12 mouse cellular contexts compared by ENCODE assay signal in the genomic region with DNA sequence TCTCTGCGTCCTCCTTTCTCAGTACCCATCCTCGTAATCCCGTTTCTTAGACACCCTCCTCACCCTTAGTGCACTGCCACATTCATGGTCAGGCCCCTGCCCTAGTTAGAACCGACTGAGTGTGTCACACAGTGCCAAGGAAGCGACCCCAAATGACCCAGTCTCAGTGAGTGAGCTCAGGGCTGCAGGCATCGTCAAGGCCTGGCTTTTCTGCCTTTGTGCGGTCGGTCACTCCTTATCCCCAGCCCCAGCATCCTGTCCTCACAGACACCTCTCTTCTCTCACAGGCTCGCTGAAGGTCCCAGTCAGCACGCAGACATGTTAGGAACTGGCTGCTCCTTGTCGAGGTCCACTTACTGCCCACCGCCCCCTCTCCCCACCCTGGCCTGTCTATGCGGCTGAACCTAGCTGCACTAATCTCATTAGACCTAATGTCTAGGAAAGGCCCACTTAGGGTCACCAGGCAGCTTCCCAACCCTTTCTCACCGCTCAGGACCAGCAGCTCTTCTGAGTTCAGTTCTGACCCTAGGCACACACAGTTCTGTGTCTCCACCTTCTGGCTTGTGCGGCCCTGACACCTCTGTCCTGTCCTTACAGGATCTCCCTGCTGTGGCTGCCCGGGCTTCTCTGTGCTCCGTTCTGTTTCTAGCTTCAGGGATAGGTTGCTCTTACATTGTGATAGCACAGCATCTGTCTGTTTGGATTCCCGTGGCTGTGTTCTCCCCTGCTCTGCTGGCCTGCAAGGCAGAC. TPM values are rescaled to one million over a fixed set of nuclear protein-coding genes. Genes with fewer than 3 reads are reported as not detected.
DNase-seq lines count a peak whose midpoint lies in the region; ATAC-seq lines count a peak whose summit lies in the region.
"Had no signal": no experiment of that assay in that cellular context is flagged by ENCODE, and none has a peak within 500 bp of the region (broad histone marks: within the 10 kb centered on the region; RNA-seq: fewer than 3 reads in every experiment).

No protein-coding gene starts in this region.

- H3K27me3 ChIP-seq in midbrain, embryonic 16.5 days (ENCODE audit: control insufficient read depth, insufficient read depth, low read depth, low read length), result no peaks in the 10 kb centered on the region
- no peaks in the 10 kb centered on the region for H3K27me3 ChIP-seq in midbrain, embryonic 14.5 days (ENCODE audit: control insufficient read depth, insufficient read depth, low read length)
- no peaks in the 10 kb centered on the region for H3K27me3 ChIP-seq in forebrain, embryonic 12.5 days
- H3K27me3 ChIP-seq: neural tube, embryonic 12.5 days had no signal

- H3K36me3 ChIP-seq in midbrain, embryonic 16.5 days (ENCODE audit: control insufficient read depth, insufficient read depth, low read length), result no peaks in the 10 kb centered on the region
- H3K36me3 ChIP-seq in midbrain, embryonic 14.5 days (ENCODE audit: control insufficient read depth, insufficient read depth, low read length), result no peaks in the 10 kb centered on the region
- no peaks in the 10 kb centered on the region for H3K36me3 ChIP-seq in forebrain, embryonic 12.5 days (replicated peaks)
- H3K36me3 ChIP-seq: heart, embryonic 10.5 days; neural tube, embryonic 12.5 days had no signal

- no peaks in the 10 kb centered on the region; the same call in 1 of the 2 replicates for H3K4me1 ChIP-seq in midbrain, embryonic 16.5 days (ENCODE audit: control insufficient read depth, insufficient read depth, low read length)
- H3K4me1 ChIP-seq in midbrain, embryonic 14.5 days (ENCODE audit: control insufficient read depth, insufficient read depth, low read length), result no peaks in the 10 kb centered on the region
- H3K4me1 ChIP-seq in forebrain, embryonic 12.5 days, result no peaks in the 10 kb centered on the region

- ATAC-seq in cerebellum, adult (ENCODE audit: insufficient number of reproducible peaks, low FRiP score, low TSS enrichment), result no peak
- ATAC-seq in midbrain, embryonic 16.5 days, result 0 out of 2 replicates have a peak, but pooled peaks have one; percentile 16
- ATAC-seq in midbrain, embryonic 14.5 days (ENCODE audit: low FRiP score, low TSS enrichment), result no peak
- no peak for ATAC-seq in forebrain, embryonic 12.5 days (ENCODE audit: low FRiP score)

- H3K4me3 ChIP-seq in midbrain, embryonic 16.5 days (ENCODE audit: low read depth, low read length), result no peak overlapping the region
- H3K4me3 ChIP-seq in midbrain, embryonic 14.5 days (replicated peaks; ENCODE audit: low read depth, low read length), result no peak overlapping the region
- no peak overlapping the region for H3K4me3 ChIP-seq in forebrain, embryonic 12.5 days (replicated peaks)
- H3K4me3 ChIP-seq: heart, embryonic 10.5 days; neural tube, embryonic 12.5 days had no signal

- H3K4me2 ChIP-seq in midbrain, embryonic 16.5 days (ENCODE audit: low read length), result no peak overlapping the region
- no peak overlapping the region for H3K4me2 ChIP-seq in midbrain, embryonic 14.5 days (ENCODE audit: low read length)
- H3K4me2 ChIP-seq in forebrain, embryonic 12.5 days, result no peak overlapping the region
- H3K4me2 ChIP-seq: hindbrain, embryonic 14.5 days; liver, embryonic 11.5 days; neural tube, embryonic 12.5 days had no signal

- no peak overlapping the region for H3K9ac ChIP-seq in midbrain, embryonic 16.5 days (ENCODE audit: low read depth, low read length)
- no peak overlapping the region for H3K9ac ChIP-seq in midbrain, embryonic 14.5 days (replicated peaks; ENCODE audit: low read length)
- no peak overlapping the region for H3K9ac ChIP-seq in forebrain, embryonic 12.5 days
- H3K9ac ChIP-seq: hindbrain, embryonic 14.5 days; neural tube, embryonic 12.5 days had no signal

- 56% methylated on average over 18 of the region's 18 CpGs for WGBS in midbrain, embryonic 16.5 days
- 56% methylated on average over 18 of the region's 18 CpGs for WGBS in midbrain, embryonic 14.5 days
- 64% methylated on average over 18 of the region's 18 CpGs for WGBS in forebrain, embryonic 12.5 days

- no peaks in the 10 kb centered on the region for H3K9me3 ChIP-seq in midbrain, embryonic 16.5 days (replicated peaks; ENCODE audit: control insufficient read depth, low read length, poor library complexity, severe bottlenecking)
- no peaks in the 10 kb centered on the region for H3K9me3 ChIP-seq in midbrain, embryonic 14.5 days (ENCODE audit: control insufficient read depth, low read length)
- H3K9me3 ChIP-seq in forebrain, embryonic 12.5 days, result no peaks in the 10 kb centered on the region
- H3K9me3 ChIP-seq: heart, embryonic 10.5 days; neural tube, embryonic 12.5 days had no signal

- H3K27ac ChIP-seq in midbrain, embryonic 16.5 days (ENCODE audit: low read length), result no peak overlapping the region
- H3K27ac ChIP-seq in midbrain, embryonic 14.5 days (replicated peaks; ENCODE audit: low read depth, low read length), result no peak overlapping the region
- no peak overlapping the region for H3K27ac ChIP-seq in forebrain, embryonic 12.5 days
- H3K27ac ChIP-seq: hindbrain, embryonic 14.5 days; neural tube, embryonic 12.5 days had no signal

- peak; percentile 11 to 28 for DNase-seq in cerebellum, postnatal 14 days
- DNase-seq in midbrain, embryonic 14.5 days, result no peak
- peak; percentile 27 for DNase-seq in kidney, postnatal 10 days
- no peak for DNase-seq in right cerebral cortex, postnatal 36 days (ENCODE audit: low spot score in 2 of 2)
- DNase-seq in gastrocnemius, adult 8-10 months (ENCODE audit: low spot score in 2 of 2), result no peak

RNA-seq across cellular contexts. Expression of gene Glis1, which starts 18.1 kb away (rescaled TPM):
- polyA plus RNA-seq in midbrain, embryonic 16.5 days (2015; fragmentation: Nextera tagmentation; extraction: Ambion mirVana), result 2.3 and 2.4 TPM in 2 replicates
- polyA plus RNA-seq in midbrain, embryonic 14.5 days (2014; fragmentation: Nextera tagmentation; extraction: Ambion mirVana), result 1.6 TPM in 2 replicates
- total RNA-seq in gastrocnemius, adult 8-10 months (2022), result under 1 TPM in 3 of 4 experiments, not detected in 1; 0.12 to 0.58 (median 0.31) TPM
- 3.4 and 3.8 TPM in 2 replicates for polyA plus RNA-seq in forebrain, embryonic 12.5 days (2016; fragmentation: Nextera tagmentation; extraction: Ambion mirVana)

Comparison
In these comparisons a context has a peak if more than half of its experiments do, and no peak if none do; other contexts are left out.
1. DNase-seq: peak in cerebellum, postnatal 14 days (2 of 2) and kidney, postnatal 10 days (single experiment); none in midbrain, embryonic 14.5 days (single experiment), right cerebral cortex, postnatal 36 days (0 of 2) and gastrocnemius, adult 8-10 months (0 of 2).